Mouse (Mus musculus): Measurements from ENCODE around the gene Hmg20b.
A peak's percentile ranks its signal among the peaks of the same experiment; 100 is the strongest.

DNA sequence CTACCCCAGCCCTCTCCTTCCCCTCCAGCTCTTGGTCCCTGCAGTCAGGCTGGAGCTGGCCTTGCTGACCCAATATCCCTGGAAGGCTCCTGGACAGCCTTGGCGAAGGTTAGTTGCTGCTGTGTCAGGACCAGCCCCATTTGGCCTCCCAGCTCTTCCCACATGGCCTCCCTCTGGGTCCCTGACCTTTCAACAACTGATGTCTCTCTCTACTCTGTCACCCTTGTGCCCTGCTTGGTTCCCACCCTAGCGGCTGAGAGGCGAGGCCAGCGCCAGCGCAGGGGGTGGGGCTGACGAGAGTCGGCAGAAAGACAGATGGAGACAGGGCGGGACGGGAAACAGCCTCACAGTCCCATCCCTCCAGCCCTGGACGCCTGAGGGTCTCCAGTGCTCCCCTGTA, 21.9 kb downstream of the Hmg20b start, which contains the start of gene Tbxa2r:
- peak; percentile 41 for TF ChIP-seq CTCF (IDR thresholded peaks at IDR 0.05)
- no peak for TF ChIP-seq POLR2A (IDR thresholded peaks at IDR 0.05; ENCODE audit: insufficient read depth, low read depth, low read length)
- no peak for TF ChIP-seq EP300 (IDR thresholded peaks at IDR 0.05; ENCODE audit: insufficient read depth, low read depth, low read length)

All from heart, adult 2 months (tissue).